Mouse (Mus musculus): ENCODE measurements around the gene Dst. TPM values are rescaled to one million over a fixed set of nuclear protein-coding genes. Genes with fewer than 3 reads are reported as not detected.

Dst gene
- polyA plus RNA-seq, 1 experiment from 2014 or later: 49.1 TPM

DNA sequence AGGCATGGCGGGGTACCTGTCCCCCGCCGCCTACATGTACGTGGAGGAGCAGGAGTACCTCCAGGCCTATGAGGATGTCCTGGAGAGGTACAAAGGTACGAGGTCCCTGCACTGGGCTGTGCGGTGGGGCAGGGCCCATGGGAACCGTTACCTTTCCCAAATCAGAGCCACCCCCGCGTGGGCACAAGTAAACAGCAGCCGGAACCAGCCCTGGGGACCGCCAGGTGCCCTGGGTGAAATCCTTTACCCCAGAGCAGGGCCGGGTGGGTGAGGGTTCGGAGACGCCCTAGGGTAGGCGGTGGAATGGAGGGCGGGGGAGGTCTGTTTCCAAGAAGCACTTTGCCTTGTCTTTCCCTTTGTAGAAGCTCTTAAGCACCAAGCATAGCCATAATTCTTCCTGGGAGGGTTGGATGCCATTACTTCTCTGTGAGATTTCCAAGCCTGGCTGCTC is 103.8 kb downstream of the Dst start:
- Histone ChIP-seq H3K27ac (peak overlapping the region; percentile 70), H3K9ac (peak overlapping the region; percentile 90), H3K4me2 (replicated peaks) (peak overlapping the region; percentile 97), H3K4me3 (peak overlapping the region; percentile 86), H3K36me3 (no peaks in the 10 kb centered on the region), H3K27me3 (replicated peaks) (no peaks in the 10 kb centered on the region), H3K9me3 (no peaks in the 10 kb centered on the region), H3K4me1 (peaks cover 24% of the 10 kb centered on the region)
- peak; percentile 52 for ATAC-seq (ENCODE audit: low FRiP score, low read depth)
- WGBS: 1% methylated on average over 16 of the region's 16 CpGs

DNA sequence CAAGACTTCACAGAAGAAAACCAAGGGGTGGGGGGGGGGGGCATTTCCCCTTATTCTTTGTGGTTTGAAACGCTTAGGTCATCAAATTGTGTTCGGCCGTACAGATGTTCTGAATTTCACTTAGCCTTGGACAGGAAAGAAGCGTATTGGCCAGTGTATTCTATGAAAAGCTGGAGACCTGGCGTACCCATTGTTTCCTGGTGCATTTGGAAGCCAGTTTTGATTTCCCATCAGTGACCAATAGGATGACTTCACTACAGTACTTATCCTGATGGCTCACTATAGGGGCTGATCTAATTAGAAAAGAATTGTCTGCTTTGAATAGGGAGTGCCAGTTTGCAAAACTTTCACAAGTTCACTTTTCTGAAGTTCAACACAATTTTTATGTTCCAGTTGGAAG is 105.5 kb downstream of the Dst start:
- peak overlapping the region; percentile 27 for H3K4me2 ChIP-seq (replicated peaks)
- H3K9me3 ChIP-seq: no peaks in the 10 kb centered on the region
- H3K4me3 ChIP-seq: no peak overlapping the region
- WGBS: 71% methylated on average over 5 of the region's 5 CpGs
- H3K4me1 ChIP-seq: peaks cover 17% of the 10 kb centered on the region
- no peaks in the 10 kb centered on the region for H3K36me3 ChIP-seq
- no peak overlapping the region for H3K9ac ChIP-seq
- no peak overlapping the region for H3K27ac ChIP-seq
- no peaks in the 10 kb centered on the region for H3K27me3 ChIP-seq (replicated peaks)
- no peak for ATAC-seq (ENCODE audit: low FRiP score, low read depth)

DNA sequence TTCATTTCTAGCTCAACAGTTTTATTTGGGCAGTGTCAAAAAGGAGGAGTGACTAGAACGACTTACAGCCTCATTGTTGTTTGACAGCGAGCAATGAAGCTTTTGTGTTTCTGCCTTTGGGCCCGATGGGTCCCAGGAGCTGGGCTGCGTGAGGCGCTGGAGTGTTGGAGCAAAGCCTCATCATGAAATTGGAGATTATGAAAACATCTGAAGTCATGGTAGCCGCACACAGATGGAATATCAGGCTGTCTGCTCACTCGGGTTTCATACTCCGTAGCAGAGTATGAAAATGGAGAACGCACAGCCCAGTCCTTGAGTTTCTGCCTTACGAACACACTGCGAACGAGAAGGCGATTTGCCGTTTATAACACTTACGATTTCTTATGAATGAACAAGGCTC is 108.8 kb downstream of the Dst start:
- H3K4me3 ChIP-seq: no peak overlapping the region
- H3K27me3 ChIP-seq (replicated peaks): no peaks in the 10 kb centered on the region
- H3K27ac ChIP-seq: no peak overlapping the region
- no peak overlapping the region for H3K4me2 ChIP-seq (replicated peaks)
- no peaks in the 10 kb centered on the region for H3K36me3 ChIP-seq
- H3K9me3 ChIP-seq: no peaks in the 10 kb centered on the region
- ATAC-seq (ENCODE audit: low FRiP score, low read depth): no peak
- no peak overlapping the region for H3K9ac ChIP-seq
- H3K4me1 ChIP-seq: peaks cover 16% of the 10 kb centered on the region
- 60% methylated on average over 15 of the region's 15 CpGs for WGBS

DNA sequence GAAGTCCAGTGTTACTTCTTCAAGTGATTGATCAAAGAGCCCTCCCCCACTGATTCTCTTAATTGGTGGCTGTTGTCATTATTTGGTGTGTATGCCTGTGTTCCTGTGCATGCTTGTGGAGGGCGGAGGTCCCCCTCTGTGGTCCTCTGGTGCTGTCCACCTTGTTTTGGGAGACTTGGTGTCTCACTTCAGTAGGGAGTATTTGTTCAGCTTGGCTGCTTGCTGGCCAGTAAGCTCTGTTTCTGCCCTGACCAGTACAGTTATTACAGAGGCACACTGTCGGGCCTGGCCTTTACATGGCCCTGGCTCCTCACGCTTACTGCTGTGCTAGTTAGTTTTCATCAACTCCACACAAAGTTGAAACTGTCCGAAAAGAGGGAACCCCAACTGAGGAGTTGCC is 109.3 kb downstream of the Dst start:
- no peaks in the 10 kb centered on the region for H3K36me3 ChIP-seq
- H3K4me1 ChIP-seq: peaks cover 12% of the 10 kb centered on the region
- H3K9ac ChIP-seq: no peak overlapping the region
- H3K27me3 ChIP-seq (replicated peaks): no peaks in the 10 kb centered on the region
- H3K4me2 ChIP-seq (replicated peaks): no peak overlapping the region
- no peak overlapping the region for H3K4me3 ChIP-seq
- WGBS: 87% methylated on average over 4 of the region's 4 CpGs
- no peaks in the 10 kb centered on the region for H3K9me3 ChIP-seq
- no peak overlapping the region for H3K27ac ChIP-seq
- ATAC-seq (ENCODE audit: low FRiP score, low read depth): no peak

DNA sequence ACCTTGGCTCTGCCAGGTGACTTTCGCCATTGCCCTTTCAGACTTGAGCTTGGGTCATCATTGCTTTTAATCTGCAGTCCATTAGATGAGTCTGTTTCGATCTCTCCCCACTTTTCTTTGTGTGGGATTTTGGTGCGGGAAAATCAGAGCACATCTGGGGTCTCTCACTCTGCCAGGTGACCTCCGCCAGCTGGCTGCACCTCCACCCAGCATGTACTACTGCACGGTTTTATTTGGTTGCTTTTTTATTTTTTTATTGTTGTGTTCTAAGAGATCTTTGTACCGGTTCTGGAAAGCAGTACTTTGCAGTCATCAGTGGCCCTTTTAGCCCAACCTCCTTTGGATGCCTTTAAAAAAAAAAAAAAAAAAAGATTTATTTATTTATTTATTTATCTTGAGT is 112.6 kb downstream of the Dst start:
- Histone ChIP-seq H3K9me3 (no peaks in the 10 kb centered on the region), H3K4me3 (no peak overlapping the region), H3K9ac (no peak overlapping the region), H3K27ac (no peak overlapping the region), H3K4me1 (peaks cover 16% of the 10 kb centered on the region), H3K27me3 (replicated peaks) (no peaks in the 10 kb centered on the region), H3K36me3 (no peaks in the 10 kb centered on the region), H3K4me2 (replicated peaks) (no peak overlapping the region)
- WGBS: 88% methylated on average over 6 of the region's 6 CpGs
- ATAC-seq (ENCODE audit: low FRiP score, low read depth): no peak

DNA sequence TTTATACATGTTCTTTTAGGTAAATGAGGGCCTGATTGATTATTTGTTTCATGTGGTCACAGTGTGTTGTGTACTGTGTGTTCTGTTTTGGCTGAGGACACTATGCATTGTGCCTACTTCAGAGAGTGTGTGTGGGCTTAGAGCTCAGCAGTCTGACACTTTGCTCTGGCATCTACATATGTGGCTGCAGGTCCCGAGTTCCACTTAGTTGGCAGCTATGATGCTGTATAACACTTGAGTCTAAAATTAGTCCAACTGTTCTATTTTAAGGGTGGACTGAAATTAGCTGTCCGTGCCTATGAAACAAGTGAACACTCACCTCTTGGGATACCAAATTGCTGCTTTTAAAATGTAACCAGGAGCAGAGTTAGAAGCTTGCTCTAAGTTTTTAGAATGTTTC is 113.5 kb downstream of the Dst start:
- Histone ChIP-seq H3K27me3 (replicated peaks) (no peaks in the 10 kb centered on the region), H3K9ac (no peak overlapping the region), H3K9me3 (no peaks in the 10 kb centered on the region), H3K4me2 (replicated peaks) (no peak overlapping the region), H3K36me3 (no peaks in the 10 kb centered on the region), H3K4me1 (peaks cover 16% of the 10 kb centered on the region), H3K4me3 (no peak overlapping the region), H3K27ac (no peak overlapping the region)
- WGBS: 85% methylated on average over 2 of the region's 2 CpGs
- no peak for ATAC-seq (ENCODE audit: low FRiP score, low read depth)

DNA sequence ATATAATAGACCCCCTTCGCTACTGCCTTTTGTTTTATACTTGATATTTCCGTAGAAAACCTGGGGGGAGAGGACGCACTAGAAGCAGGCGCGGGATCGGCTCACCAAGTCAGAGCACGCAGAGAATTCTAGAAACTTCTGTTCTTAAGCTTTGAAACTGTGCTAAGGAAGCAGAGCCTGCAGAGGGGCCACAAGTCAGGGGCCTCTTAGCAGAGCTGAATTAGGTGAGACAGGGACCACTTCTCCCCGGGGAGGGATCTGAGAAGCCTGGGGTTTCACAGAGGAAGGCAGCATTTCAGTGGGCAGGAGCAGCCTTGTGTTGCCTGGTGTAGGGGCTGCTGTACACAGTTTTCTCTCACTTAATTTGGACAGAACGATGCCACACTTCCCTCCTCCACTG is 115.1 kb downstream of the Dst start:
- no peak overlapping the region for H3K9ac ChIP-seq
- H3K4me1 ChIP-seq: peaks cover 12% of the 10 kb centered on the region
- no peak overlapping the region for H3K4me2 ChIP-seq (replicated peaks)
- no peak overlapping the region for H3K27ac ChIP-seq
- no peak for ATAC-seq (ENCODE audit: low FRiP score, low read depth)
- no peaks in the 10 kb centered on the region for H3K9me3 ChIP-seq
- 71% methylated on average over 9 of the region's 9 CpGs for WGBS
- no peak overlapping the region for H3K4me3 ChIP-seq
- no peaks in the 10 kb centered on the region for H3K27me3 ChIP-seq (replicated peaks)
- no peaks in the 10 kb centered on the region for H3K36me3 ChIP-seq

DNA sequence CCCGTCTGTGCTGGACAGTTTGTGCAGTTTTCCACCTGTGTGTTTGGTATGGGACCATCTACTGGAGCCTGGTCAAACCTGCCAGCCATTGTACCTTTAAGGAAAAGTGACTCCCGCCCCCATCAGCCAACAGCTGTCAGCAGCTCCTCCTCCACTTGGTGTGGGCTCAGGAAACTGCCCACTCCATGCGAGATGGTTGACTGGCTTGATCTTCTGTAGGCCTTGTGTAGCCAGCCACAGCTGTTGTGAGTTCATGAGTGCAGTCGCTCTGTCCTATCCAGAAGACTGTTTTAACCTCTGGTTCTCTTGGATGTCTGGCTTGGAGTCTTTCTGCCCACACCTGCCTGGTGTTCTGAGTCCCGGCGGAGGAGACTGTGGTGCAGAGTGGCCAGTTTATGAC is 117.9 kb downstream of the Dst start:
- Histone ChIP-seq H3K4me3 (no peak overlapping the region), H3K9me3 (no peaks in the 10 kb centered on the region), H3K27me3 (replicated peaks) (no peaks in the 10 kb centered on the region), H3K4me1 (0 out of 2 replicates have a peak, but pooled peaks cover 4% of the 10 kb centered on the region), H3K27ac (no peak overlapping the region), H3K4me2 (replicated peaks) (no peak overlapping the region), H3K9ac (no peak overlapping the region), H3K36me3 (no peaks in the 10 kb centered on the region)
- 87% methylated on average over 6 of the region's 6 CpGs for WGBS
- no peak for ATAC-seq (ENCODE audit: low FRiP score, low read depth)

DNA sequence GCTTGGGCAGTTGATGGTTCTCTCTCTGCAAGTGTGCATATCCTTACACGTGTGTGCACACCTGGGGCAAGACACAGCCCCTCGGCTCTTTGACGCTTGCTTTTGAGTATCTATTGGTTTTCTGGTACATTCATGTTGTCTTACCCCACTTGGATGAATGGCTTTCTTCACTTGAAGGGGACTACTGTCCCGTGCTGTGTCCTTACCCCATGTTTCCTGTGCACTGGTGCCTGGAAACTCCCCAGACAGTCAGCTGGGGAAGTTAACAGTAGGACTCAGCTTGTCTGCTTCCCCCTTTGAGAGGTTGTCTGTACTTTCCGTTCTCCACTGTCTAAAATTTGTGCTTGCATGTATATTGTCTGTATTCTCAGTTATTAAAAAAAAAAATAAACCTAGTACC is 120.7 kb downstream of the Dst start:
- H3K4me3 ChIP-seq: no peak overlapping the region
- no peaks in the 10 kb centered on the region for H3K36me3 ChIP-seq
- no peak overlapping the region for H3K9ac ChIP-seq
- H3K4me1 ChIP-seq: no peaks in the 10 kb centered on the region
- H3K9me3 ChIP-seq: no peaks in the 10 kb centered on the region
- 80% methylated on average over 5 of the region's 5 CpGs for WGBS
- H3K27ac ChIP-seq: no peak overlapping the region
- no peaks in the 10 kb centered on the region for H3K27me3 ChIP-seq (replicated peaks)
- ATAC-seq (ENCODE audit: low FRiP score, low read depth): no peak
- H3K4me2 ChIP-seq (replicated peaks): no peak overlapping the region

DNA sequence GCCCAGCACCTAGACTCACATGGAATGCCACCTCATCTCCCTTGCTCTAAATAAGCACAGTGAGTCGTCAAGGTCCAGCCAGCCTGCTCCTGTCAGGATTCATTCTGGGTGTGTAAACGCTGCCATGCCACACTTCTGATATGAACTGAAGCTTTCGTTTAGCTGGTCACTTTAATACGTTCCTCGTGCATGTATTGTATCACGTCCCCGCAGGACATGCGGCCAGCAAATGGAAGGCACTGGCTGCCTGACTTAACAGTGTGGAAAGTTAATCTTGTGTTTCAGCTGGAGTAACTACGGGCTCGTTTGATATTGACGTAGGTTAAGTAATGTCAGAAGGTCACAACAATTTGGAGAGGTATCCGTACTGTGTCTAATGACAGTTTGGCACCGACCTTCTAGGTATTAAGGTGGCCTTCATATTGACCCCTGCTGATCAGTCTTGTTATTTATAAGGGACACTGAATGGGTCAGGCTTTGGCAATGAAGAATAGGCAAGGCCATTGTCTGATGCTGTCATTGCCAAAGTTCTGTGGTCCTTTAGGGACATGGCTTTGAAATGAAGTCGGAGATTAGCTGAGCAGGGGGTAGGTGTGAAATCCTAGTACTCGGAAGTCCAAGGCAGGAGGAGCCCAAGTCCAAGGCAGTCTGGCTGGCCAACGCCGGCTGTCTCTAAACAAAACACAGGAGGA is 122.5 kb downstream of the Dst start:
- no peak overlapping the region for H3K4me2 ChIP-seq (replicated peaks)
- H3K27me3 ChIP-seq (replicated peaks): no peaks in the 10 kb centered on the region
- 83% methylated on average over 17 of the region's 17 CpGs for WGBS
- no peak overlapping the region for H3K27ac ChIP-seq
- no peaks in the 10 kb centered on the region for H3K4me1 ChIP-seq
- H3K9ac ChIP-seq: no peak overlapping the region
- no peaks in the 10 kb centered on the region for H3K9me3 ChIP-seq
- H3K36me3 ChIP-seq: no peaks in the 10 kb centered on the region
- ATAC-seq (ENCODE audit: low FRiP score, low read depth): no peak
- H3K4me3 ChIP-seq: no peak overlapping the region

DNA sequence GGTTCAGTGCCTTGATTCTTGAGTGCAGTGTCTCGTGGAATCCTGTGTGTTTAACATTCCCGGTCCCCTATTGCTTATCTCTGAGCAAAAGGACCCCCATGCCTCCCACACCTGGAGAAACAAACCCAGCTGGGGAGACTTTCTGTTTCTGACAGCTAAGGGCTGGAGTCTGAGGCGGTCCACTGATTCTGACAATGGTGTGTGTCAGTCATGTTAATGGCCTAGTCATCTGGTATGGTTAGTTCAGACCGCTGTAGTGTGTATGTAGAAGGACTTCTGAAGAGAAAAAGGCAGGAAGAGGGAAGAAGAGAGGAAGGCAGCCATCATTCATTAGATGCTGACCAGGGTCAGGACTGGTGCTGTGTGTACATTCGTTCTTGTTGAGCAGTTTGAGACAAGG is 125.0 kb downstream of the Dst start:
- ATAC-seq (ENCODE audit: low FRiP score, low read depth): no peak
- no peaks in the 10 kb centered on the region for H3K27me3 ChIP-seq (replicated peaks)
- no peaks in the 10 kb centered on the region for H3K9me3 ChIP-seq
- H3K36me3 ChIP-seq: no peaks in the 10 kb centered on the region
- 64% methylated on average over 5 of the region's 5 CpGs for WGBS
- H3K27ac ChIP-seq: no peak overlapping the region
- H3K9ac ChIP-seq: no peak overlapping the region
- H3K4me1 ChIP-seq: no peaks in the 10 kb centered on the region
- no peak overlapping the region for H3K4me3 ChIP-seq
- H3K4me2 ChIP-seq (replicated peaks): no peak overlapping the region

DNA sequence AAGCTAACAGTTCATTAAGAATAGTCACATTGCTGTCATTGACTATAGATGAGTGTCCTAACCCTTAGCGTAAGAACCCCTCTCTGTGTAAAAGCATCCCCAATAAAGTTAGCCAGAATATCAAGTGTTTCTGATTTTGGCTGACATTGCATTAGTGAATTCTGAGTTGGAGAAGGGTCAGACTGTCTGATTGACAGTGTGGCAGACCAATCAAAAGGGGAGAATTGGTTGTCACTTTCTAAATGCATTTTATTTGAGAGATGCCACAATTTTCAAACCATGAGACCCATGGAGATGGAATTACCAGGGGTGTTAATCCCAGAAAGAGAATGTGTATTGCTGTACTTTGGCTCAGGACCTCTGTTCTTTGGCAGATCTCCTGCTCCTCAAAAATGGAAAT is 125.5 kb downstream of the Dst start:
- H3K9ac ChIP-seq: no peak overlapping the region
- 92% methylated on average over 1 of the region's 1 CpGs for WGBS
- H3K4me2 ChIP-seq (replicated peaks): no peak overlapping the region
- no peaks in the 10 kb centered on the region for H3K36me3 ChIP-seq
- H3K27ac ChIP-seq: no peak overlapping the region
- no peaks in the 10 kb centered on the region for H3K9me3 ChIP-seq
- H3K27me3 ChIP-seq (replicated peaks): no peaks in the 10 kb centered on the region
- ATAC-seq (ENCODE audit: low FRiP score, low read depth): no peak
- no peak overlapping the region for H3K4me3 ChIP-seq
- no peaks in the 10 kb centered on the region for H3K4me1 ChIP-seq

DNA sequence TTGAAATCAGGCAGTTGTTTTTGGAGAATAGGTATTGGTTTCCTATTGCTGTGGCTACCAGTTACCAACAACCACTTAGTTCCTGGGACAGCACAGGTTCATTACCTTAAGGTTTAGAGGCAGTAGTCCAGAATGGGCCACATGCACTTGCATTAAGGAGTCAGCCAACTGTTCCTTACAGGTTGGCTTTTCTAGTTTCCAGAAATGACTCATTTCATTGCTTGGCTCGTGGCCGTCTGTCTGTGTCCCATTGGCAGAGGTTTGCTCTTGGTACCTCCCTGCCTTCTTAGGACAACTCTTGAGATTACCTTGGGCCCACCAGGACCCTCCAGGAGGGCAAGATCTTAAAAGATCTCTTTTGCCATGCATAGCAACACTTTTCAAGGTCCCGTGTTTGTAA is 125.9 kb downstream of the Dst start:
- Histone ChIP-seq H3K9ac (no peak overlapping the region), H3K4me2 (replicated peaks) (no peak overlapping the region), H3K4me3 (no peak overlapping the region), H3K9me3 (no peaks in the 10 kb centered on the region), H3K27me3 (replicated peaks) (no peaks in the 10 kb centered on the region), H3K4me1 (no peaks in the 10 kb centered on the region), H3K36me3 (no peaks in the 10 kb centered on the region), H3K27ac (no peak overlapping the region)
- ATAC-seq (ENCODE audit: low FRiP score, low read depth): no peak
- 90% methylated on average over 3 of the region's 3 CpGs for WGBS

Data from neural tube, embryonic 12.5 days (tissue).